ENCODE assay signal across 9 mouse cellular contexts in the genomic region with DNA sequence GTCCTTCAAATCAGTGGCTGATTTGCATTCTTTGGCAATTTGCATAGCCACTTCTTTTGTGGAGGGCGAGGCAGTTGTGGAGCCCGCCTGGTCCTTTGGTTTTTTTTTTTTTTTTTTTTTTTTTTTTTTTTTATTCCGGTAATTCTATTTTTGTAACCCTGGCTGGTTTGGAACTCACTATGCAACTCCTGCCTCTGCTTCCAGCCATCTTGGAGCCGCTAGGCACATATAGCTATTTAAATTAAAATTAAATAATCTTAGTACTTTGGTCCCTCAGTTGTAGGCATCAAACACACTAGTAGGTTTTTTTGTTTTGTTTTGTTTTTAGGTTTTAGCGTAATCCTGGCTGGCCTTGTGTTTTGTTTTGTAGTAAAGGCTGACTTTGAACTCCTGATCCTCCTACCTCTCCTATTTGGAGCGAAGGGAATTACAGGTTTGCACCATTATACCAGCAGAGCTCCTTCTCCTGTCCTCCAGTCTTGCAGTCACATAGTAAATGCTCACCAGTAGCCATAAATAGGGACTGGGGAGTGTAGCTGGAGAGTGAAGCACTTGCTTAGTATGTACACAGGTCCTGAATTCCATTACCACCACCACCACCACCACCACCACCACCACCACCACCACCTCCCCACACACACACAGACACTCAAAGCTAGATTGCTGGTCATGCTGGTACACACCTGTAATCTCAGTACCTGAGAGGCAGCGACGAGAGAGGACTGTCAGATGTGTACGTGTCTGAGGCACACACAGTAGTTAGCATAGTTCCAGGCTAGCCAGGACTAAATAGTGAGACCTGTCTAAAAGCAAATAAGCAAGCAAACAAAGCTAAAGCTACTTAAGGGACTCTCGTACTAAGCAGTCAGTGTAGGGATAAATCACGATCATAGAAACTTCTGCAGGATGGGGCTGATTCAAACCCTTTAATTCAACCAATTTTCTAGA. TPM values are rescaled to one million over a fixed set of nuclear protein-coding genes. Genes with fewer than 3 reads are reported as not detected.
DNase-seq lines count a peak whose midpoint lies in the region; ATAC-seq and TF ChIP-seq lines count a peak whose summit lies in the region.
"Had no signal": no experiment of that assay in that cellular context is flagged by ENCODE, and none has a peak within 500 bp of the region (broad histone marks: within the 10 kb centered on the region; RNA-seq: fewer than 3 reads in every experiment).

No protein-coding gene starts in this region.

- DNase-seq in liver, embryonic 11.5 days (ENCODE audit: low spot score): no peak
- DNase-seq in liver: no peak
- no peak for DNase-seq in embryonic facial prominence, embryonic 14.5 days (ENCODE audit: low spot score)
- DNase-seq in gastrocnemius, adult 18-20 months (ENCODE audit: low spot score): no peak
- DNase-seq in cerebellum, postnatal 36 days: no peak
- DNase-seq: thymus, adult 18-20 months had no signal

- no peak overlapping the region for H3K27ac ChIP-seq in liver, embryonic 11.5 days (ENCODE audit: low read depth, low read length)
- peak overlapping the region; percentile 63 for H3K27ac ChIP-seq in embryonic facial prominence, embryonic 14.5 days (replicated peaks; ENCODE audit: low read depth, low read length)
- no peak overlapping the region; the same call in 1 of the 2 replicates for H3K27ac ChIP-seq in intestine, postnatal 0 days (ENCODE audit: low read depth, low read length)
- H3K27ac ChIP-seq in neural tube, embryonic 15.5 days (replicated peaks): peak overlapping the region; percentile 65

- no peaks in the 10 kb centered on the region for H3K4me1 ChIP-seq in liver, embryonic 11.5 days (replicated peaks; ENCODE audit: control insufficient read depth, insufficient read depth, low read length)
- peaks cover 13% of the 10 kb centered on the region for H3K4me1 ChIP-seq in embryonic facial prominence, embryonic 14.5 days (ENCODE audit: control insufficient read depth, insufficient read depth, low read length)
- H3K4me1 ChIP-seq in intestine, postnatal 0 days (replicated peaks; ENCODE audit: control insufficient read depth, insufficient read depth, low read length): no peaks in the 10 kb centered on the region; the same call in 1 of the 2 replicates
- H3K4me1 ChIP-seq in neural tube, embryonic 15.5 days: peaks cover 19% of the 10 kb centered on the region

- H3K36me3 ChIP-seq in liver, embryonic 11.5 days (ENCODE audit: control insufficient read depth, insufficient read depth, low read length): no peaks in the 10 kb centered on the region
- H3K36me3 ChIP-seq in embryonic facial prominence, embryonic 14.5 days (ENCODE audit: control insufficient read depth, insufficient read depth, low read length): no peaks in the 10 kb centered on the region
- no peaks in the 10 kb centered on the region for H3K36me3 ChIP-seq in intestine, postnatal 0 days (ENCODE audit: control insufficient read depth, insufficient read depth)
- no peaks in the 10 kb centered on the region for H3K36me3 ChIP-seq in neural tube, embryonic 15.5 days

- peak overlapping the region; percentile 46 for H3K4me3 ChIP-seq in liver, embryonic 11.5 days (ENCODE audit: low read depth, low read length)
- peak overlapping the region; percentile 40 for H3K4me3 ChIP-seq in embryonic facial prominence, embryonic 14.5 days (ENCODE audit: low read depth, low read length)
- peak overlapping the region; percentile 20 for H3K4me3 ChIP-seq in intestine, postnatal 0 days (ENCODE audit: low read depth, low read length)
- H3K4me3 ChIP-seq in neural tube, embryonic 15.5 days (replicated peaks): peak overlapping the region; percentile 39

- ATAC-seq in liver, embryonic 11.5 days (replicated peaks; ENCODE audit: low FRiP score): no peak
- peak; percentile 3; the same call in 1 of the 2 replicates for ATAC-seq in embryonic facial prominence, embryonic 14.5 days (ENCODE audit: low read depth)
- peak; percentile 18; the same call in 1 of the 2 replicates for ATAC-seq in intestine, postnatal 0 days
- ATAC-seq in neural tube, embryonic 15.5 days (ENCODE audit: low FRiP score): no peak; the same call in 1 of the 2 replicates
- ATAC-seq in inflammation-experienced regulatory T-cells, adult 6 months: no peak

- peaks cover 8% of the 10 kb centered on the region for H3K27me3 ChIP-seq in liver, embryonic 11.5 days (replicated peaks; ENCODE audit: control insufficient read depth, insufficient read depth, low read length)
- H3K27me3 ChIP-seq in embryonic facial prominence, embryonic 14.5 days (replicated peaks; ENCODE audit: control insufficient read depth, insufficient read depth, low read length): 0 out of 2 replicates have a peak, but pooled peaks cover 5% of the 10 kb centered on the region
- no peaks in the 10 kb centered on the region for H3K27me3 ChIP-seq in intestine, postnatal 0 days (replicated peaks; ENCODE audit: control insufficient read depth, insufficient read depth, low read length)
- no peaks in the 10 kb centered on the region for H3K27me3 ChIP-seq in neural tube, embryonic 15.5 days (replicated peaks)

- H3K9me3 ChIP-seq in liver, embryonic 11.5 days (ENCODE audit: control insufficient read depth, low read length): no peaks in the 10 kb centered on the region
- H3K9me3 ChIP-seq in embryonic facial prominence, embryonic 14.5 days (ENCODE audit: control insufficient read depth, low read length): peaks cover 7% of the 10 kb centered on the region; the same call in 1 of the 2 replicates
- H3K9me3 ChIP-seq in intestine, postnatal 0 days (ENCODE audit: control insufficient read depth): no peaks in the 10 kb centered on the region
- H3K9me3 ChIP-seq in neural tube, embryonic 15.5 days (replicated peaks): no peaks in the 10 kb centered on the region

- 53% methylated on average over 11 of the region's 11 CpGs for WGBS in liver, embryonic 11.5 days
- WGBS in embryonic facial prominence, embryonic 14.5 days: 41% methylated on average over 11 of the region's 11 CpGs
- WGBS in intestine, postnatal 0 days: 59% methylated on average over 11 of the region's 11 CpGs
- WGBS in neural tube, embryonic 15.5 days: 36% methylated on average over 11 of the region's 11 CpGs

- H3K4me2 ChIP-seq in liver, embryonic 11.5 days: peak overlapping the region; percentile 70
- peak overlapping the region; percentile 74 for H3K4me2 ChIP-seq in embryonic facial prominence, embryonic 14.5 days (ENCODE audit: low read depth, low read length)
- H3K4me2 ChIP-seq in intestine, postnatal 0 days (replicated peaks; ENCODE audit: low read depth): peak overlapping the region; percentile 58
- H3K4me2 ChIP-seq in neural tube, embryonic 15.5 days: peak overlapping the region; percentile 72

- no peak for TF ChIP-seq CTCF in intestine, postnatal 0 days (IDR thresholded peaks at IDR 0.05; ENCODE audit: low read depth)

- peak overlapping the region; percentile 47; the same call in 1 of the 2 replicates for H3K9ac ChIP-seq in liver, embryonic 11.5 days (ENCODE audit: low read depth, low read length)
- peak overlapping the region; percentile 69 for H3K9ac ChIP-seq in embryonic facial prominence, embryonic 14.5 days (ENCODE audit: low read depth, low read length)
- H3K9ac ChIP-seq in intestine, postnatal 0 days (ENCODE audit: low read depth, low read length): peak overlapping the region; percentile 37; the same call in 1 of the 2 replicates
- peak overlapping the region; percentile 60 for H3K9ac ChIP-seq in neural tube, embryonic 15.5 days (replicated peaks)

RNA-seq across cellular contexts. Expression of a gene that starts 9.1 kb away (rescaled TPM):
- 23.5 and 23.6 TPM in 2 replicates for polyA plus RNA-seq in liver, embryonic 11.5 days (2014; fragmentation: Nextera tagmentation; extraction: Ambion mirVana)
- polyA plus RNA-seq in embryonic facial prominence, embryonic 14.5 days (2014; fragmentation: Nextera tagmentation; extraction: Ambion mirVana): 31.3 and 31.5 TPM in 2 replicates
- 7.8 and 9.1 TPM in 2 replicates for polyA plus RNA-seq in intestine, postnatal 0 days (2015; fragmentation: Nextera tagmentation; extraction: Ambion mirVana)
- polyA plus RNA-seq in neural tube, embryonic 15.5 days (2015; fragmentation: Nextera tagmentation; extraction: Ambion mirVana): 35.3 and 36.1 TPM in 2 replicates
- total RNA-seq in gastrocnemius, adult 18-20 months (2021): 10 to 100 TPM; 14.8 to 19.4 TPM
- polyA plus RNA-seq in inflammation-experienced regulatory T-cells, adult 6 months (2017; shearing (Covaris generic)): 10 to 100 TPM; 18.9 to 26.6 (median 25.6) TPM

RNA-seq across cellular contexts. Expression of a gene that starts 19.3 kb away (rescaled TPM):
- polyA plus RNA-seq in liver, embryonic 11.5 days (2014; fragmentation: Nextera tagmentation; extraction: Ambion mirVana): 1.5 and 2.4 TPM in 2 replicates
- polyA plus RNA-seq in embryonic facial prominence, embryonic 14.5 days (2014; fragmentation: Nextera tagmentation; extraction: Ambion mirVana): 8.6 and 10.4 TPM in 2 replicates
- 4.9 and 7.7 TPM in 2 replicates for polyA plus RNA-seq in intestine, postnatal 0 days (2015; fragmentation: Nextera tagmentation; extraction: Ambion mirVana)
- 12.1 and 12.7 TPM in 2 replicates for polyA plus RNA-seq in neural tube, embryonic 15.5 days (2015; fragmentation: Nextera tagmentation; extraction: Ambion mirVana)
- 100 to 1,000 TPM; 180 to 200 TPM for total RNA-seq in gastrocnemius, adult 18-20 months (2021)
- not detected for polyA plus RNA-seq in inflammation-experienced regulatory T-cells, adult 6 months (2017; shearing (Covaris generic))

RNA-seq across cellular contexts. Expression of a gene that starts 54.4 kb away (rescaled TPM):
- polyA plus RNA-seq in liver, embryonic 11.5 days (2014; fragmentation: Nextera tagmentation; extraction: Ambion mirVana): 23.5 and 23.7 TPM in 2 replicates
- 16.4 and 24.1 TPM in 2 replicates for polyA plus RNA-seq in embryonic facial prominence, embryonic 14.5 days (2014; fragmentation: Nextera tagmentation; extraction: Ambion mirVana)
- 4.3 and 13.9 TPM in 2 replicates for polyA plus RNA-seq in intestine, postnatal 0 days (2015; fragmentation: Nextera tagmentation; extraction: Ambion mirVana)
- polyA plus RNA-seq in neural tube, embryonic 15.5 days (2015; fragmentation: Nextera tagmentation; extraction: Ambion mirVana): 13.7 and 13.8 TPM in 2 replicates
- 10 to 100 TPM; 11.2 to 15.1 TPM for total RNA-seq in gastrocnemius, adult 18-20 months (2021)
- 10 to 100 TPM; 14.7 to 89.3 (median 50.7) TPM for polyA plus RNA-seq in inflammation-experienced regulatory T-cells, adult 6 months (2017; shearing (Covaris generic))

Comparison
In these comparisons a context has a peak if more than half of its experiments do, and no peak if none do; other contexts are left out.
1. ATAC-seq: peak in embryonic facial prominence, embryonic 14.5 days (single experiment) and intestine, postnatal 0 days (single experiment); none in liver, embryonic 11.5 days (single experiment), neural tube, embryonic 15.5 days (single experiment) and inflammation-experienced regulatory T-cells, adult 6 months (single experiment).
2. H3K27ac ChIP-seq: peak in embryonic facial prominence, embryonic 14.5 days (single experiment) and neural tube, embryonic 15.5 days (single experiment); none in liver, embryonic 11.5 days (single experiment) and intestine, postnatal 0 days (single experiment).
3. Peak in every context shown above with its lines, with median percentiles within 50 percentile points of each other: H3K4me2 ChIP-seq, H3K4me3 ChIP-seq and H3K9ac ChIP-seq.